Mouse (Mus musculus): ENCODE results near the gene Slc25a33. TPM values are rescaled to one million over a fixed set of nuclear protein-coding genes. Genes with fewer than 3 reads are reported as not detected.

Slc25a33 gene
- polyA plus RNA-seq, 1 experiment from 2014 or later = 22.0 TPM

GRCm38 (mm10) chr4:149790969-149791368 is 16.9 kb upstream of the Slc25a33 start:
- Histone ChIP-seq H3K9ac (ENCODE audit: low read length) (no peak overlapping the region), H3K4me1 (ENCODE audit: control insufficient read depth, insufficient read depth, low read length) (no peaks in the 10 kb centered on the region), H3K4me3 (ENCODE audit: low read depth, low read length) (no peak overlapping the region), H3K36me3 (ENCODE audit: control insufficient read depth, insufficient read depth, low read length) (no peaks in the 10 kb centered on the region), H3K4me2 (ENCODE audit: low read depth) (no peak overlapping the region), H3K27me3 (ENCODE audit: control insufficient read depth, insufficient read depth, low read length) (no peaks in the 10 kb centered on the region), H3K27ac (ENCODE audit: low read depth, low read length) (no peak overlapping the region), H3K9me3 (ENCODE audit: control insufficient read depth, low read length) (no peaks in the 10 kb centered on the region)
- ATAC-seq (ENCODE audit: insufficient read depth, low FRiP score, low TSS enrichment) = no peak
- no peak for DNase-seq (ENCODE audit: low spot score)
- 88% methylated on average over 2 of the region's 2 CpGs for WGBS

GRCm38 (mm10) chr4:149790546-149790945 is 16.5 kb upstream of the Slc25a33 start:
- H3K4me2 ChIP-seq (ENCODE audit: low read depth) = no peak overlapping the region
- WGBS = 79% methylated on average over 4 of the region's 4 CpGs
- H3K9ac ChIP-seq (ENCODE audit: low read length) = no peak overlapping the region
- no peak for DNase-seq (ENCODE audit: low spot score)
- H3K4me3 ChIP-seq (ENCODE audit: low read depth, low read length) = no peak overlapping the region
- no peak for ATAC-seq (ENCODE audit: insufficient read depth, low FRiP score, low TSS enrichment)
- no peaks in the 10 kb centered on the region for H3K4me1 ChIP-seq (ENCODE audit: control insufficient read depth, insufficient read depth, low read length)
- H3K27ac ChIP-seq (ENCODE audit: low read depth, low read length) = no peak overlapping the region
- H3K27me3 ChIP-seq (ENCODE audit: control insufficient read depth, insufficient read depth, low read length) = no peaks in the 10 kb centered on the region
- no peaks in the 10 kb centered on the region for H3K36me3 ChIP-seq (ENCODE audit: control insufficient read depth, insufficient read depth, low read length)
- no peaks in the 10 kb centered on the region for H3K9me3 ChIP-seq (ENCODE audit: control insufficient read depth, low read length)

GRCm38 (mm10) chr4:149789421-149790194 is 15.5 kb upstream of the Slc25a33 start:
- Histone ChIP-seq H3K36me3 (ENCODE audit: control insufficient read depth, insufficient read depth, low read length) (no peaks in the 10 kb centered on the region), H3K4me2 (ENCODE audit: low read depth) (no peak overlapping the region), H3K27ac (ENCODE audit: low read depth, low read length) (no peak overlapping the region), H3K9me3 (ENCODE audit: control insufficient read depth, low read length) (no peaks in the 10 kb centered on the region), H3K4me1 (ENCODE audit: control insufficient read depth, insufficient read depth, low read length) (no peaks in the 10 kb centered on the region), H3K9ac (ENCODE audit: low read length) (no peak overlapping the region), H3K4me3 (ENCODE audit: low read depth, low read length) (no peak overlapping the region), H3K27me3 (ENCODE audit: control insufficient read depth, insufficient read depth, low read length) (no peaks in the 10 kb centered on the region)
- no peak for ATAC-seq (ENCODE audit: insufficient read depth, low FRiP score, low TSS enrichment)
- WGBS = 89% methylated on average over 13 of the region's 13 CpGs
- DNase-seq (ENCODE audit: low spot score) = no peak

GRCm38 (mm10) chr4:149784901-149785300 is 10.8 kb upstream of the Slc25a33 start:
- no peak overlapping the region for H3K27ac ChIP-seq (ENCODE audit: low read depth, low read length)
- H3K36me3 ChIP-seq (ENCODE audit: control insufficient read depth, insufficient read depth, low read length) = no peaks in the 10 kb centered on the region
- H3K9me3 ChIP-seq (ENCODE audit: control insufficient read depth, low read length) = no peaks in the 10 kb centered on the region
- H3K4me1 ChIP-seq (ENCODE audit: control insufficient read depth, insufficient read depth, low read length) = no peaks in the 10 kb centered on the region
- WGBS = 87% methylated on average over 5 of the region's 5 CpGs
- H3K4me2 ChIP-seq (ENCODE audit: low read depth) = no peak overlapping the region
- no peak overlapping the region for H3K9ac ChIP-seq (ENCODE audit: low read length)
- H3K27me3 ChIP-seq (ENCODE audit: control insufficient read depth, insufficient read depth, low read length) = no peaks in the 10 kb centered on the region
- DNase-seq (ENCODE audit: low spot score) = no peak
- ATAC-seq (ENCODE audit: insufficient read depth, low FRiP score, low TSS enrichment) = no peak
- no peak overlapping the region for H3K4me3 ChIP-seq (ENCODE audit: low read depth, low read length)

- H3K27ac ChIP-seq (ENCODE audit: low read depth, low read length) = no peak overlapping the region
- H3K9me3 ChIP-seq (ENCODE audit: control insufficient read depth, low read length) = no peaks in the 10 kb centered on the region
- ATAC-seq (ENCODE audit: insufficient read depth, low FRiP score, low TSS enrichment) (no peak), DNase-seq (ENCODE audit: low spot score) (no peak)
- H3K4me1 ChIP-seq (ENCODE audit: control insufficient read depth, insufficient read depth, low read length) = no peaks in the 10 kb centered on the region
- H3K36me3 ChIP-seq (ENCODE audit: control insufficient read depth, insufficient read depth, low read length) = no peaks in the 10 kb centered on the region
- H3K4me2 ChIP-seq (ENCODE audit: low read depth) = no peak overlapping the region
- H3K9ac ChIP-seq (ENCODE audit: low read length) = no peak overlapping the region
- no peaks in the 10 kb centered on the region for H3K27me3 ChIP-seq (ENCODE audit: control insufficient read depth, insufficient read depth, low read length)
- 88% methylated on average over 9 of the region's 9 CpGs for WGBS
- no peak overlapping the region for H3K4me3 ChIP-seq (ENCODE audit: low read depth, low read length)
Measured at GRCm38 (mm10) chr4:149784371-149784770, 10.3 kb upstream of the Slc25a33 start.

- H3K9me3 ChIP-seq (ENCODE audit: control insufficient read depth, low read length) = no peaks in the 10 kb centered on the region
- no peak for DNase-seq (ENCODE audit: low spot score)
- no peak overlapping the region for H3K4me3 ChIP-seq (ENCODE audit: low read depth, low read length)
- no peak overlapping the region for H3K4me2 ChIP-seq (ENCODE audit: low read depth)
- no peak overlapping the region for H3K27ac ChIP-seq (ENCODE audit: low read depth, low read length)
- no peaks in the 10 kb centered on the region for H3K36me3 ChIP-seq (ENCODE audit: control insufficient read depth, insufficient read depth, low read length)
- 81% methylated on average over 8 of the region's 8 CpGs for WGBS
- no peaks in the 10 kb centered on the region for H3K4me1 ChIP-seq (ENCODE audit: control insufficient read depth, insufficient read depth, low read length)
- H3K27me3 ChIP-seq (ENCODE audit: control insufficient read depth, insufficient read depth, low read length) = no peaks in the 10 kb centered on the region
- no peak overlapping the region for H3K9ac ChIP-seq (ENCODE audit: low read length)
- no peak for ATAC-seq (ENCODE audit: insufficient read depth, low FRiP score, low TSS enrichment)
Measured at GRCm38 (mm10) chr4:149782975-149783374, 8.9 kb upstream of the Slc25a33 start.

GRCm38 (mm10) chr4:149780565-149781356 is 6.7 kb upstream of the Slc25a33 start:
- 78% methylated on average over 13 of the region's 13 CpGs for WGBS
- no peaks in the 10 kb centered on the region for H3K27me3 ChIP-seq (ENCODE audit: control insufficient read depth, insufficient read depth, low read length)
- H3K9ac ChIP-seq (ENCODE audit: low read length) = no peak overlapping the region
- H3K27ac ChIP-seq (ENCODE audit: low read depth, low read length) = no peak overlapping the region
- H3K4me2 ChIP-seq (ENCODE audit: low read depth) = no peak overlapping the region
- no peaks in the 10 kb centered on the region for H3K9me3 ChIP-seq (ENCODE audit: control insufficient read depth, low read length)
- no peaks in the 10 kb centered on the region for H3K4me1 ChIP-seq (ENCODE audit: control insufficient read depth, insufficient read depth, low read length)
- no peak overlapping the region for H3K4me3 ChIP-seq (ENCODE audit: low read depth, low read length)
- ATAC-seq (ENCODE audit: insufficient read depth, low FRiP score, low TSS enrichment) = no peak
- no peak for DNase-seq (ENCODE audit: low spot score)
- no peaks in the 10 kb centered on the region for H3K36me3 ChIP-seq (ENCODE audit: control insufficient read depth, insufficient read depth, low read length)

- no peak for ATAC-seq (ENCODE audit: insufficient read depth, low FRiP score, low TSS enrichment)
Measured at GRCm38 (mm10) chr4:149779966-149780365, 5.9 kb upstream of the Slc25a33 start.

GRCm38 (mm10) chr4:149777126-149777525 is 3.0 kb upstream of the Slc25a33 start:
- Histone ChIP-seq H3K27ac (ENCODE audit: low read depth, low read length) (no peak overlapping the region), H3K4me1 (ENCODE audit: control insufficient read depth, insufficient read depth, low read length) (peaks cover 11% of the 10 kb centered on the region), H3K4me2 (ENCODE audit: low read depth) (no peak overlapping the region), H3K9me3 (ENCODE audit: control insufficient read depth, low read length) (no peaks in the 10 kb centered on the region), H3K27me3 (ENCODE audit: control insufficient read depth, insufficient read depth, low read length) (no peaks in the 10 kb centered on the region), H3K4me3 (ENCODE audit: low read depth, low read length) (no peak overlapping the region), H3K36me3 (ENCODE audit: control insufficient read depth, insufficient read depth, low read length) (no peaks in the 10 kb centered on the region), H3K9ac (ENCODE audit: low read length) (no peak overlapping the region)
- 83% methylated on average over 9 of the region's 9 CpGs for WGBS
- no peak for DNase-seq (ENCODE audit: low spot score)
- no peak for ATAC-seq (ENCODE audit: insufficient read depth, low FRiP score, low TSS enrichment)

More at GRCm38 (mm10) chr4:149779966-149780365, 5.9 kb upstream of the Slc25a33 start:
- Histone ChIP-seq H3K4me2 (ENCODE audit: low read depth) (no peak overlapping the region), H3K27me3 (ENCODE audit: control insufficient read depth, insufficient read depth, low read length) (no peaks in the 10 kb centered on the region), H3K9ac (ENCODE audit: low read length) (no peak overlapping the region), H3K4me1 (ENCODE audit: control insufficient read depth, insufficient read depth, low read length) (no peaks in the 10 kb centered on the region), H3K9me3 (ENCODE audit: control insufficient read depth, low read length) (no peaks in the 10 kb centered on the region), H3K27ac (ENCODE audit: low read depth, low read length) (no peak overlapping the region), H3K36me3 (ENCODE audit: control insufficient read depth, insufficient read depth, low read length) (no peaks in the 10 kb centered on the region), H3K4me3 (ENCODE audit: low read depth, low read length) (no peak overlapping the region)
- WGBS = 85% methylated on average over 9 of the region's 9 CpGs
- DNase-seq (ENCODE audit: low spot score) = no peak

Measured in neural tube, embryonic 11.5 days (tissue).